Mouse (Mus musculus): ENCODE data around the gene 1810062G17Rik. TPM values are rescaled to one million over a fixed set of nuclear protein-coding genes. Genes with fewer than 3 reads are reported as not detected.

The 1810062G17Rik gene
- total RNA-seq, 2 experiments from 2014 or later: 0.41 TPM; not detected in 1

DNA sequence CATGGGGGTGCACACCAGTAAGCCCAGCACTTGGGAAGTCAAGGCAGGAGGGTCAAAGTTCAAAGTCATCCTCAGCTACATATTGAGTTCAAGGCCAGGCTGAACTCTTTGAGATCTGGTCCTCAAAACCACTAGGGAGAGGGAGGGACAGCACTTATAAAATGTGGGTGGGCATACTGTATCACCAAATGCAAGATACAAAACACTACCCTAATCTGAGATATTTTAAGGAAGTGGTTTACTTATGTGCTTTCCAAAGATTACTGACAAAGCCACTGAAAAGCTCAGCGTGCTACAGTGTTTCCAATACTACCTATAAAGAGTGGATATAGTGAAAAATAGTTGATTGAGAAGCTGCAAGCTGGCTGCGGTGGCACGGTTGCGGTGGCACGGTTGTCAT, 2.5 kb upstream of the 1810062G17Rik start:
- intact Hi-C loops (cut with DNase I): no loop called here
- DNase-seq (ENCODE audit: extremely low spot score in 1 of 2, low spot score in 2 of 2): no peak

DNA sequence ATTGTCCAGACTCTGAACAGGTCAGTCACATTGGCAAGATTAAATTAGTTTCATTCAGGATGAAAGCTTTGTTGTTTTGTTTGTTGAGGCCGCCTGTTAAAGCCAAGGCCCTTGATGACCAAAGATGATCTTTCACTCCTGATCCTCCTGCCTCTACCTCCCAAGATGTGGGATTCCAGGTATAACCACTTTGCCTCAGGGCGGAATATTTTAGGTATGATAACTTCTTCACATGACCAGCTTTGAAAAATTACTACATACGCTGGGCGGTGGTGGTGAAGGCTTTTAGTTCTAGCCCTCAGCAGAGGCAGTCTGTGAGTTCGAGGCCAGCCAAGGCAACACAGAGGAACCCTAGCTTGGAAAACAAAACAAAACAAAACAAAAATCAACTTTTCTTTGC, 1.3 kb upstream of the 1810062G17Rik start:
- no peak for DNase-seq (ENCODE audit: extremely low spot score in 1 of 2, low spot score in 2 of 2)
- intact Hi-C loops (cut with DNase I): no loop called here

DNA sequence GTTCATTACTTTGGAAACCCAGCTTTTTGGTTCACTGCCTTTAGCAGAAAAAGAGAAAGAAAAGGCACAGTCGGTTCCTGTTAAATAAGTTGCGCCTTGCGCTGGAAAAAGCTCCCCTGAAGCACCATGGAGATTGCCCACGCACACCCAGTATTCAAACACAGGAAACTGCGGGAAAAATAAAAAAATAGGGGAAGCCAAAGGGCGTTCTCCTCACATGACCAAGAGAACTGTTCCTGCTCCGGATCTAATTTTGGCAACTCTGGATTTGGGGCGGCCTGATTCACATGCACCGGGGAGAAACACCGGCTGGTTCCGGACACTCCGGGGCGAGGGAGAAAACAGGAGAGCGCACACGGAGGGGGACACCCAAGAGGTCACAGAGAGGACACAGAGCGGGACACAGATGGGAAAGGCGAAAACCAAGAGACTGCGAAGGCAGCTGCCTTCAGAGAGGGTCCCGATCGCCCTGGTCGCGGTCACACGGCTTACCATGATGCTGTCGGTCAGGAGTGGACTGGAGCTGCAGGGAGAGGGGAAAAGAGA, 726 bp upstream of the 1810062G17Rik start:
- DNase-seq (ENCODE audit: extremely low spot score in 1 of 2, low spot score in 2 of 2): peak in 1 of 2 experiments; percentile 49
- intact Hi-C loops (cut with DNase I): no loop called here

DNA sequence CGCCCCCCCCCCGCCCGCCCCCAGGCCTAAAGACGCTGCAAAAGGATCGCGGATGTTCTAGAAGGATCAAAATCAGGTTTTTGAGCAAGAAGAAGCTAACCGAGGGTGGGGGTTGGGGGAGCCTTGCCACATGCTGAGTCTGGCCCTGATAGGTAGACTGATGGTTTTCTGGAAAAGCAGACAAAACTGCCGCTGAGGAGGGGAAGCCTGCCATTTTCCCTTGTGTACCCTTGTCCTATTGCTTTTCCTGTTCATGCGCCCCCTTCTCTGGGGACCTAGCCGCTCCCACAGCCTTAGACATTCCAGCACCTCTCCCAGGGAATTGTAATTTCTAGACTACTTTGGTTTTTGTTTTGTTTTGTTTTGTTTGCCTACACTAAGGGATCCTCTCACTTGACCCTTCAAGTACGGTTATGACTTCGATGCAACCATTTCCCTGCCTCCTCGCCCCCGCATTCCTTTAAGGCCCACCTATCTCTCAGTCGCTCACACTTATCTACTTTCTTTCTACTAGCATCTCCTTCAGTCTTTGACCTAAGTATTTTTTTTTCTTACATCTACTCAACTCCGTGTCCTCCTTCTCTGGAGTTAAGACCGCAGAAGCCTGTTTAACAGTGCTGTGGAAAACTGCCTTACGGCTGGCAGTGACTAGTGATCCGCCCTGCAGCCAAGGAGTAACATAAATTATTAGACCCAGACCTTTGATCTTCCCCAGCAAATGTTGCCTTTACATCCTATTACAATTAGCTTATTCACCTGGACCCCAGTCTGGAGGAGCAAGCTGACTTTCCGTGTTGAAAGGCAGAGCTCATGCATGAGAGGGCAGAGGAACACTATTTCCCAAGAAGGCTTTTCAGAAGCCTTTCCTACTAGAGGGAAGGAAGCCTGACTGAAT, 771 bp downstream of the 1810062G17Rik start:
- intact Hi-C loops (cut with DNase I): no loop called here
- no peak for DNase-seq (ENCODE audit: extremely low spot score in 1 of 2, low spot score in 2 of 2)

DNA sequence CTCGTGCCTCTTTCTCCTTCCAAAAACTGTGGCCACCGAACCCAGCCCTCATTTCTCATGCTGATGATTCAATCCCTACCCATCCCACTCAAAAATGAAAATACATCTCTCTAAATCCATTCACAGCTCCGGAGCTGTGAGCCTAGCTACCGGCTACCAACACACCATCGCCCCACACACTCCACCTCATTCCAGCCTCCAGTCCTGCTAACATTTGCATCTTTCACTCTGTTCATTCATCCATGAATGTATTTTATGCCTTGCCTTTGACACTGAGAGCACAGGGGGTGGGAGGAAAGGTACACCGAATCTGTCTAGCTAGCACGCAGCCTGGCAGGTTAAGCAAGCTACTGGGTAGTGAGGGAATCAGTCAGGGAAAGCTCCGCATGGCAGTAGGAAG, 3.0 kb downstream of the 1810062G17Rik start:
- DNase-seq (ENCODE audit: extremely low spot score in 1 of 2, low spot score in 2 of 2): no peak
- intact Hi-C loops (cut with DNase I): no loop called here

DNA sequence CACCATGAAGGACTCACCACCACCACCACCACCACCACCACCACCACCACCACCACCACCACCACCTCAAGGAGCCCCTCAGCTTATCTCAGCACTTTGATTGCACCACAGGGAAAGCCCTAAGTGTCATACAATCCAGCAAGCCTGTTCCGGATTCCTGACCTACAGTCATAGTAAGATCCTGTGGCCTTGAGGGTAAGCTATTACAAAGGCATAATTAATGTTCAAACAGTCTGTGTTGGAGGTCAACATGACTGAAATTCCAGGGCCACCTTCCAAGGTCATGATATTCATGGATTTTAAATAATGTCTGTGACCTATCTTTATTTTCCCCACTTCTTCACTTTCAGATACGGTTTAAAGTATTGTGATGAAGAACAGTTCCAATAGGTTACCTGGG, 4.7 kb downstream of the 1810062G17Rik start:
- intact Hi-C loops (cut with DNase I): no loop called here

DNA sequence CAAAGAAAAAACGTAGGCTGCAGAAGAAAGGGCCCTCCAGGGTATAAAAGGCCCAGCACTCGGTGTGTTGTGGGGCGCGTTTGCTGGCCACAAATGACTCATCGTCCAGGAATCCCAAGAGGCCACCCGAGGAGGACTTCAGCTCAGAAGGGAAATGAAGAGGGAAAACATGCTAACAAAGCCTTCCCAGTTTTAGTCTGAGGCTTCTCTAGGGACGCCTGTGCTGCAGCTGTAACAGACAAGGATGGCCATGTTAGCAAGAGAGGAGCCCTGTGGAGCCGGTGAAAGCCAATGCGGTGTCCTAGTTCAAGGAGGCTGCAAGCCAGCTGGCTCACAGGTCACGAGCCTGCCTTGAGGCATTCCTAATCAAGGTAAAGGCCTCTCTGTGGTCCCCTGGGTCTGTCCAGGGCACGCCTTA, 6.0 kb downstream of the 1810062G17Rik start:
- DNase-seq (ENCODE audit: extremely low spot score in 1 of 2, low spot score in 2 of 2): peak in 1 of 2 experiments; percentile 72
- intact Hi-C loops (cut with DNase I): no loop called here

More for the DNA sequence above, 4.7 kb downstream of the 1810062G17Rik start:
- no peak for DNase-seq (ENCODE audit: extremely low spot score in 1 of 2, low spot score in 2 of 2)

DNA sequence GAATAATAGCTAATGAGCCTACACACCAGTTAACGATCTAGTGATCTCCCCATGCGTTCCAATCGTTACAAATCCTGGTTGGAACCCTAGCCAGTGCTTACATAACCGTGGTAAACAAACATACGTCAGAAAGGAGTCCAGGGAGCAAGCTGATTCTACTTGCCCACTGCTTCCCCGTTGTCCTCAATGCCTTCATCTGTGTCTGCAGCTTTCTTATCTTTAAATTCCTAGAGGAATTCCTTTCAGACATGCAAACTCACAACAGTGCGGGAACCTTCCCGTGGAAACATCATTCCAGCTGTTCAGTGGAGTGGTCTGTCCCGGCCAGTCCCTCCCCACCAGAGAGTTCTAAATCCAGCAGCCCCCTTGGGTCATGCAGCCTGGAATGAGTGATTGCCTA, 7.2 kb downstream of the 1810062G17Rik start:
- no peak for DNase-seq (ENCODE audit: extremely low spot score in 1 of 2, low spot score in 2 of 2)
- intact Hi-C loops (cut with DNase I): no loop called here

DNA sequence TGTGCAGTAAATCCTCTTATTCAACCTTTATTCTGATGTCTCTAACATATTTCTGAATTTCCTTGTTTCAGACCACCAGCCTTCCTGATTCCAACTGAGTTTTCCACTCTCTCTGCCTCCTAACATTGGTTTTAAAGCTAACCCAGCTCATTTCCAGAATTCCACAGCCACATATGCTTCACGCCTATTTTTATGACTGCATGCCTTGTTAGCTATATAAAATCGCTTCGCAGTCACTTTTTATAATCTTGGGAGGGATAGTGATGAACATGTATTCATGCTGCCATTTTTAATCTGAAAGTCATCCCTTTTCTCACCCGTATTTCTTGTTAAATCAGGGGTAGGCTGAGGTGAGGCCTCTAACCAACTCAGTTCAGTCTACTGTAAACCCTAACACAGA, 8.6 kb downstream of the 1810062G17Rik start:
- intact Hi-C loops (cut with DNase I): no loop called here
- DNase-seq (ENCODE audit: extremely low spot score in 1 of 2, low spot score in 2 of 2): no peak

DNA sequence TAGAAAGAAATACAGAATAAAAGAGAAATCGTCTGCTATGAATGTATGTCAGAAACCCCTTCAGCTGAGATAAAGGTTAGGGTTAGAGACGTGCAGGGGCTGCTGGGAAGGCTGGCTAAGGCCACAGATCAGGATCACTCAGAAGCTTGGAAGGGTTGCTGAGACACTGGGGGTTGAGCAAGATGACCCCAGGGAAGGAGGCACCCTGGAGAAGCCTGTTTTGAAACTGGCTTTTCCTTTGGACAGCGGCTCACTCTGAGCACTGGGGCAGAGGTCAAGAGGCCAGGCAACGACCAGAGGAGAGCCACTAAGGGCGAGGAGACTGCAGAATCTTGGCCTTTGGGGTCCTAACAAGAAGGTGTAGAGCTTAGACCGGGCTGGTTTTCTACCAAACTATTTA, 10.4 kb downstream of the 1810062G17Rik start:
- DNase-seq (ENCODE audit: extremely low spot score in 1 of 2, low spot score in 2 of 2): no peak
- intact Hi-C loops (cut with DNase I): no loop called here

DNA sequence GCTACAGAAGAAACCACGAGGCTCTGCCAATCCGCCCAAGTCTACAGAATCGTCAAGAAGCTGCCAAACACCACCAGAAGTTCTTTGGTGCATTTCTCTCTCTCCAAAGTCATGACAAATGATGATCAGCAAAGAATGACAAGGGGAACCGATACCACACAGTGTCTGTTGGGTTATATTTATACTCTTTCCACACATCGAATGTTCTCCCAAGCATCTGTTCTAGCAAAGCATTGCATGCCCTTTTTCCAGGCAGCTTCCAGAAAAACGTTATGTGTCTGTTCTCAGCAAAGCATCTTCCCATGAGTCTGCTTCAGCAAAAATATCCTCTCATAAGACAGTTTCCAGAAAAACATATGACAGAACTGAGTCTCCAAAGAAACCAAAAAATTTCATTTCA, 11.1 kb downstream of the 1810062G17Rik start:
- intact Hi-C loops (cut with DNase I): no loop called here
- DNase-seq (ENCODE audit: extremely low spot score in 1 of 2, low spot score in 2 of 2): no peak

DNA sequence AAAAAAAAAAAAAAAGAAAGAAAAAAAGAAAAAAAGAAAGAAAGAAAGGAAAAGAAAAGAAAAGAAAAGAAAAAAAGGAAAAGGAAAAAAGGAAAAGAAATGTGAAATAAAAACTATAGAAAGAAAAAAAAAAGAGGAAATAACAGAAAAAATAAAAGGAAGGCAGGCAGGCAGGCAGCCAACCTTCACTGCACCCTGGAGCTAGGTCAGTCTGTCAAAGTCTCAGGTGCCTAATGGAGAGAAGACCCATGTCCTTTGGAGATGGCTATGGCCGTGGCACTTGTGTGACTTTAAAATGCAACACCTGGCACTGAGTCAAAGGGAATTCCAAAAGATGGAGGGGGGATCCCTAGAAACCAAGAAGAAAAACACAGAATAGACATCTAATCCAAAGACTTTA, 12.6 kb downstream of the 1810062G17Rik start:
- intact Hi-C loops (cut with DNase I): no loop called here
- no peak for DNase-seq (ENCODE audit: extremely low spot score in 1 of 2, low spot score in 2 of 2)

DNA sequence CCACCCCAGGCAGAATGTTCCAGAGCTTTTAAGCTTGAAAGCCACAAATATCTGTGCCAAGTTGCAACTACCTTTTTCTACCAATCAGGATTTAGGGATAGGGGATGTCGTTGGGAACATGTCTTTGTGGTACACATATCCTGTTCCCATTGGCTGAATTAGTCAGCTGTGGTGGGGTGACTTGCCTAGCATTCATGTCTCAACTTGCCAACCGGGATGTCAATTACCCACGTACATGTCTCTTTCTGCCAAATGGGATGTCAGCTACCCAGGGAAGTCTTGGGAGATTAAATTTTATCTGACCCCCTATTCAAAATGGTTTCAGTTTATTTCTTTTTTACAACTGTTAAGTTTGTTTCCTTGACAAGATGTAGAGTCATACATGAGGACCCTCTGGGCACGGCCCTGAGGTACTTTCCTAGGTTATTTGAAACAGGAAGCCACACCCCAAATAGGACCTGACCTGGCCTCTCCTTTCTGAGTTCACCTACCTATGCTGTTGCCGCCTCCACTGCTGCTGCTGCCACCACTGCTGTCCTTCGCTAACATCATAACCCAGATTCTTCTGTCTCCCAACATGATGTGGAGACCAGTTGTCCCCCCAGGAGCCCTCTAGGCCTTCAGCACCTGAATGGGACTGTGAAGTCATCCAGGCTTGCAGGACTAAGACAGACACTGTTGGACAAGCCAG, 13.3 kb downstream of the 1810062G17Rik start:
- intact Hi-C loops (cut with DNase I): no loop called here
- no peak for DNase-seq (ENCODE audit: extremely low spot score in 1 of 2, low spot score in 2 of 2)

DNA sequence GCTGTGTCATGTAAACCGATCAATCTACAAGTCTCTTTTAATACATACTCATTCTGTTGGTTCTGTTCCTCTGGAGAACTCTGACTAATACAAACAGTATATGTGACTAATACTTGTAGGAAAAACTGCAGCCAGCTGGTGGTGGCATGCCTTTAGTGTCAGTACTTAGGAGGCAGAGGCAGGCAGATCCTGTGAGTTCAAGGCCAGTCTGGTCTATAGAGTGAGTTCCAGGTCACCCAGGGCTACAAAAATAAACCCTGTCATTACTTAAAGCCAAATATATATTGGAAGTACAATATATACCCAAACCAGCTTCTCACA, 13.8 kb downstream of the 1810062G17Rik start:
- DNase-seq (ENCODE audit: extremely low spot score in 1 of 2, low spot score in 2 of 2): no peak
- intact Hi-C loops (cut with DNase I): no loop called here

DNA sequence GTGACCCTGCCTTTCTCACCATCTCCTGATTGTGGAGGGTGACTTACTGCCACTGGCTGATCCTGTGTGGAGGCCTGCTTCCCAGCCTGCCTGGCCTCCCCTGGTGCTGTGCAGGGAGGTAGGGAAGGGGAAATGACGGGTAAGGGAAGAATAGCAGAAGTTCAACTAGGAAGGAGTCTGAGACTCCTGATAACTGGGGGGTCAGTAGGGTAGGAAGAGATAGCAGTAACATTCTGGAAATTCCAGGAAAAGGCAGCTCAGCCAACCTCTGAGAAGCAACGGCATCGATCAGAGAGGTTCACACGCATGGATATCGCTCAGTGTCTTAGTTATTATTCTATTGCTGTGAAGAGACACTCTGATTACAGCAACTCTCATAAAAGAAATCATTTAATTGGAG, 15.8 kb downstream of the 1810062G17Rik start:
- intact Hi-C loops (cut with DNase I): loop anchor here (10.0 kb wide), 2 partner anchors 307 to 427 kb away; partner anchors contain the start of gene Acad9
- no peak for DNase-seq (ENCODE audit: extremely low spot score in 1 of 2, low spot score in 2 of 2)

DNA sequence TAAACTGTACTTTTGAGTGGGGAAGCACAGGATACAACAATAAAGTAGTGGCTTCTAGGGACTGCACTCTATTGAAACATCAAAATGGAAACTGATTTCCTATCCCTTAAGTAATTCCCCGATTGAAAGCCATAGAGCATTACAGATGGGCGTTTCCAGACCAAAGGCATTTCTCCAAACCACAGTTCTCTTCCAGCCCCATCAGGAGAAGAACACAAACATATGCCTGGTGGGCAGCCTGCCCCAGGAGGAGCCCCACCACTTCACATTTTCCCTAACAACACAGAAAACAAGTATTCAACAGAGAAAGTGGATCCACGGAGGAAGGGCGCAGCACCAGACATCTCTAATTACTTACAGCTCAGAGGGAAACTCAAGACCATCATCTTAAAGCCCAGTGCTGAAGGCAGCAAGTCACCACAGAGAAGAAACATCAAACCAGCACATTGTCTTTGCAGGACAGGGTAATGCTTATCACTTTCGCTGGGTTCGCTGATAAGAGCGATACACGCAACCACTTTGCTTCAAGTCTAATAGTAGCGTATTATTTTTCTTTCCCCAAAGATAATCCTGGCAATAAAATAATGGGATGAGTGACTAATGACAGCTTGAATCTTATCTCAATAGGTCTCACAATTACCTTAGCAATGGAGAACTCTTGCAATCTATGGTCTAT, 17.1 kb downstream of the 1810062G17Rik start:
- intact Hi-C loops (cut with DNase I): loop anchor here (10.0 kb wide), 2 partner anchors 308 to 428 kb away; partner anchors contain the start of gene Acad9
- DNase-seq (ENCODE audit: extremely low spot score in 1 of 2, low spot score in 2 of 2): no peak

DNA sequence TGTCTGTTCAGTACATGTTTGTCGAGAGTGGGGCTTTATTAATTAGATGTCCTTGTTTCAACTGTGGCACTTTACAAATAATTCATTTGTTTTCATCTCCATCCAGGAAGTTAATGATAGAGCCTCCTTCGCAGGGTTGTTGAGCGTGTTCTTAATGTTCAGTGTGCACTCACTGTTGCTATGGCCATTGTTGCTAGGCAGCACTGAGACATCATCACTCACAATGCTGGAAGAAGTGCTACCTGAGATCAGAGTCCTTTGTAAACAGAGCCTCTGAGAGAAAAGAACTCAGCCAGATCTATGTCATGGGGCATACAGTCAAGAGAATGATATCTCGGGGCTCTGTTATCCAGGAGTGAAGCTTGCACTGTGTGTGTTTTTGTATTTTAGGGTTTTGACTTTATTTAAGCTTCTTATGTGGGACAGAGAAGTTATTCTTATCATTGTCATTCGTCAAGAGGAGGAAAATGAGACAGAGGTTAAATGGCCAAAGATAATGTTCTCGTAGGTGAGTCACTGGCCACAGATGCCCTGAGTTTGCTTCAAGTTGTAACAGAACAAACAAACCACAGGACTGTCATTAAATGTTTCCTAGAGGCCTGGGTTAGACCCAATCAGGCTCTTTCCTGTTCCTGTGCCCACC, 18.0 kb downstream of the 1810062G17Rik start:
- DNase-seq (ENCODE audit: extremely low spot score in 1 of 2, low spot score in 2 of 2): no peak
- intact Hi-C loops (cut with DNase I): loop anchor here (2.0 to 10.0 kb wide), 3 partner anchors 47 to 429 kb away; partner anchors contain the start of gene Acad9

DNA sequence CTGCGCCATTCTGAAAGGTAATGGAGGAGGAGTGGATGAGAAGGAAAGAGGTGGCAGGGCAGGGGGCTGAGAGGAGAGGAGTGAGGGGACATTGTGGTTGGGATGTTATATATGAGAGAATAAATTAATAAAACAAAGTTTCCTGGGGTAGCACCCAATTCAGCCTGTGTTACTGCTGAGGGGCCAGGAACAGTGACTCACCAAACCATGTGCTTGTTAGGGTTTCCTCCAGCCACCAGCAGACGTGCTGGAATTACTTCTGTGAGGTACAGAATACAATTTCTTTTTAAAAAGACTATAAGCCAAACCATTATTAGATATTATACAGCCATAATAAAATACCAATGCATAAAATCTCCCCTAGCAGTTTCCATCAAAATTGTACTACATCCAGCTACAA, 18.9 kb downstream of the 1810062G17Rik start:
- DNase-seq (ENCODE audit: extremely low spot score in 1 of 2, low spot score in 2 of 2): no peak
- intact Hi-C loops (cut with DNase I): loop anchor here (2.0 to 10.0 kb wide), 4 partner anchors 48 to 430 kb away; partner anchors contain the start of gene Acad9

DNA sequence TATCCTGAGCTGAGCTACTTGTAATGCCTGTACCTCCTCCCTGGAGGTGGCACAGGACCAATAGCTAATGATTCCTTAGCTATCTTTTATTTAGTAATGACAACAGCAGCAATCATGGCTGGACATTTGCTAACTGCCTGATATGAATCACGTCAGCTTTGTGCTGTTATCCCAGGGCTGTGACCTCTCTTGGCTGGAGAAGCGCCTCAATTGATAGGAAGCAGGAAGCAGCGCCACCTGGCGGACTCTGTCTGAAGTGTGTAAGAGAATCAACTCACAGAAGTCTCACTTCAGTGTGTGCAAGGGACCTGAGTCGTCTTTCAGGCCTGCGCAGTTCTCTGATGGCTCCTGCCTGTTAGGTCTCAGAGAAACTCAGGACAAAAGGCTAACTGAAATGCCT, 19.7 kb downstream of the 1810062G17Rik start:
- peak; percentile 77 to 89 for DNase-seq (ENCODE audit: extremely low spot score in 1 of 2, low spot score in 2 of 2)
- intact Hi-C loops (cut with DNase I): loop anchor here (2.0 to 10.0 kb wide), 4 partner anchors 49 to 431 kb away; partner anchors contain the start of gene Acad9
